Mouse (Mus musculus): ENCODE data around the gene Arf1.

- TF ChIP-seq CTCF (IDR thresholded peaks at IDR 0.05; ENCODE audit: low read depth, low read length) (no peak), GATA1 (IDR thresholded peaks at IDR 0.05; ENCODE audit: borderline replicate concordance, low read length) (no peak), TAL1 (conservative IDR thresholded peaks at IDR 0.05; ENCODE audit: low read depth, low read length) (no peak), GATA2 (IDR thresholded peaks at IDR 0.05; ENCODE audit: borderline replicate concordance, low read depth, low read length) (no peak), POLR2AphosphoS5 (IDR thresholded peaks at IDR 0.05; ENCODE audit: insufficient replicate concordance, low read depth, low read length) (no peak)
Measured at GRCm38 (mm10) chr11:59174189-59174838, 53.8 kb downstream of the Arf1 start.
